Mouse (Mus musculus) urinary bladder, postnatal 10 days (tissue): Measurements from ENCODE around the gene Nmt1.

Experiments used
- DNase-seq: peaks from one replicate; pipeline ENCODE4 v3.0.0; 2022; ENCODE audit warnings: low spot score

Gene Nmt1

GRCm38 (mm10) chr11:103106386-103106785 is 78.4 kb downstream of the Nmt1 start:
- no peak for DNase-seq

GRCm38 (mm10) chr11:103111301-103111700 is 83.3 kb downstream of the Nmt1 start:
- no peak for DNase-seq

GRCm38 (mm10) chr11:103111881-103112551 is 84.0 kb downstream of the Nmt1 start:
- DNase-seq = no peak

GRCm38 (mm10) chr11:103112552-103112912 is 84.5 kb downstream of the Nmt1 start:
- DNase-seq = no peak

- no peak for DNase-seq
Observed at GRCm38 (mm10) chr11:103113005-103113404, 85.0 kb downstream of the Nmt1 start.

GRCm38 (mm10) chr11:103113771-103114170 is 85.8 kb downstream of the Nmt1 start:
- no peak for DNase-seq

- no peak for DNase-seq
Observed at GRCm38 (mm10) chr11:103114270-103114943, 86.4 kb downstream of the Nmt1 start.

- no peak for DNase-seq
Observed at GRCm38 (mm10) chr11:103115163-103116007, 87.4 kb downstream of the Nmt1 start.

- DNase-seq = peak; percentile 99
Observed at GRCm38 (mm10) chr11:103116008-103116818, 88.2 kb downstream of the Nmt1 start, which contains the start of gene Hexim1. TSS of gene Hexim1 (plus strand) at chr11:103116231.

- DNase-seq = no peak
Observed at GRCm38 (mm10) chr11:103116959-103117590, 89.1 kb downstream of the Nmt1 start.

- DNase-seq = no peak
Observed at GRCm38 (mm10) chr11:103117591-103118009, 89.6 kb downstream of the Nmt1 start.
